Mouse (Mus musculus): ENCODE results near the gene Slc6a6. TPM values are rescaled to one million over a fixed set of nuclear protein-coding genes. Genes with fewer than 3 reads are reported as not detected.

Slc6a6 gene
- polyA plus RNA-seq, 1 experiment from 2014 or later = 36.1 TPM

GRCm38 (mm10) chr6:91699482-91700200 is 15.8 kb downstream of the Slc6a6 start:
- ATAC-seq (ENCODE audit: insufficient number of reproducible peaks, low FRiP score, low TSS enrichment, low read depth) = no peak
- peaks cover 9% of the 10 kb centered on the region for H3K36me3 ChIP-seq (ENCODE audit: control insufficient read depth, insufficient read depth, low read length)
- H3K4me3 ChIP-seq (ENCODE audit: low read depth, low read length) = no peak overlapping the region
- H3K9me3 ChIP-seq (ENCODE audit: control insufficient read depth, low read length) = no peaks in the 10 kb centered on the region
- H3K9ac ChIP-seq (ENCODE audit: low read length) = no peak overlapping the region
- no peak overlapping the region for H3K27ac ChIP-seq (replicated peaks; ENCODE audit: low read depth, low read length)
- no peaks in the 10 kb centered on the region for H3K4me1 ChIP-seq (ENCODE audit: control insufficient read depth, insufficient read depth, low read length)
- WGBS = 91% methylated on average over 4 of the region's 4 CpGs
- no peak for DNase-seq (ENCODE audit: low spot score)
- H3K27me3 ChIP-seq (ENCODE audit: control insufficient read depth, insufficient read depth, low read length) = no peaks in the 10 kb centered on the region
- H3K4me2 ChIP-seq (ENCODE audit: low read depth, severe bottlenecking) = no peak overlapping the region

- H3K9ac ChIP-seq (ENCODE audit: low read length) = no peak overlapping the region
- 93% methylated on average over 11 of the region's 11 CpGs for WGBS
- no peak for DNase-seq (ENCODE audit: low spot score)
- H3K4me2 ChIP-seq (ENCODE audit: low read depth, severe bottlenecking) = no peak overlapping the region
- peaks cover under 1% of the 10 kb centered on the region; the same call in 1 of the 2 replicates for H3K4me1 ChIP-seq (ENCODE audit: control insufficient read depth, insufficient read depth, low read length)
- H3K4me3 ChIP-seq (ENCODE audit: low read depth, low read length) = no peak overlapping the region
- no peaks in the 10 kb centered on the region for H3K9me3 ChIP-seq (ENCODE audit: control insufficient read depth, low read length)
- H3K36me3 ChIP-seq (ENCODE audit: control insufficient read depth, insufficient read depth, low read length) = peaks cover 9% of the 10 kb centered on the region
- ATAC-seq (ENCODE audit: insufficient number of reproducible peaks, low FRiP score, low TSS enrichment, low read depth) = no peak
- H3K27me3 ChIP-seq (ENCODE audit: control insufficient read depth, insufficient read depth, low read length) = no peaks in the 10 kb centered on the region
- no peak overlapping the region for H3K27ac ChIP-seq (replicated peaks; ENCODE audit: low read depth, low read length)
Measured at GRCm38 (mm10) chr6:91700823-91701621, 17.2 kb downstream of the Slc6a6 start.

- ATAC-seq (ENCODE audit: insufficient number of reproducible peaks, low FRiP score, low TSS enrichment, low read depth) (no peak), DNase-seq (ENCODE audit: low spot score) (no peak)
- peaks cover 9% of the 10 kb centered on the region for H3K36me3 ChIP-seq (ENCODE audit: control insufficient read depth, insufficient read depth, low read length)
- H3K4me2 ChIP-seq (ENCODE audit: low read depth, severe bottlenecking) = no peak overlapping the region
- H3K9me3 ChIP-seq (ENCODE audit: control insufficient read depth, low read length) = no peaks in the 10 kb centered on the region
- WGBS = 85% methylated on average over 2 of the region's 2 CpGs
- no peak overlapping the region for H3K4me3 ChIP-seq (ENCODE audit: low read depth, low read length)
- peaks cover 4% of the 10 kb centered on the region; the same call in 1 of the 2 replicates for H3K4me1 ChIP-seq (ENCODE audit: control insufficient read depth, insufficient read depth, low read length)
- no peak overlapping the region for H3K9ac ChIP-seq (ENCODE audit: low read length)
- H3K27me3 ChIP-seq (ENCODE audit: control insufficient read depth, insufficient read depth, low read length) = no peaks in the 10 kb centered on the region
- no peak overlapping the region for H3K27ac ChIP-seq (replicated peaks; ENCODE audit: low read depth, low read length)
Measured at GRCm38 (mm10) chr6:91703459-91703858, 19.6 kb downstream of the Slc6a6 start.

- ATAC-seq (ENCODE audit: insufficient number of reproducible peaks, low FRiP score, low TSS enrichment, low read depth) = no peak
- peaks cover 6% of the 10 kb centered on the region for H3K36me3 ChIP-seq (ENCODE audit: control insufficient read depth, insufficient read depth, low read length)
- no peak overlapping the region for H3K9ac ChIP-seq (ENCODE audit: low read length)
- H3K4me3 ChIP-seq (ENCODE audit: low read depth, low read length) = no peak overlapping the region
- WGBS = 91% methylated on average over 1 of the region's 1 CpGs
- no peaks in the 10 kb centered on the region for H3K27me3 ChIP-seq (ENCODE audit: control insufficient read depth, insufficient read depth, low read length)
- H3K4me2 ChIP-seq (ENCODE audit: low read depth, severe bottlenecking) = no peak overlapping the region
- DNase-seq (ENCODE audit: low spot score) = no peak
- peaks cover 4% of the 10 kb centered on the region; the same call in 1 of the 2 replicates for H3K4me1 ChIP-seq (ENCODE audit: control insufficient read depth, insufficient read depth, low read length)
- H3K27ac ChIP-seq (replicated peaks; ENCODE audit: low read depth, low read length) = no peak overlapping the region
- H3K9me3 ChIP-seq (ENCODE audit: control insufficient read depth, low read length) = no peaks in the 10 kb centered on the region
Measured at GRCm38 (mm10) chr6:91704446-91704845, 20.6 kb downstream of the Slc6a6 start.

- H3K9me3 ChIP-seq (ENCODE audit: control insufficient read depth, low read length) = no peaks in the 10 kb centered on the region
- no peaks in the 10 kb centered on the region for H3K27me3 ChIP-seq (ENCODE audit: control insufficient read depth, insufficient read depth, low read length)
- no peak for DNase-seq (ENCODE audit: low spot score)
- H3K36me3 ChIP-seq (ENCODE audit: control insufficient read depth, insufficient read depth, low read length) = peaks cover 6% of the 10 kb centered on the region
- WGBS = 70% methylated on average over 4 of the region's 4 CpGs
- no peak overlapping the region for H3K4me2 ChIP-seq (ENCODE audit: low read depth, severe bottlenecking)
- ATAC-seq (ENCODE audit: insufficient number of reproducible peaks, low FRiP score, low TSS enrichment, low read depth) = no peak
- H3K9ac ChIP-seq (ENCODE audit: low read length) = no peak overlapping the region
- H3K27ac ChIP-seq (replicated peaks; ENCODE audit: low read depth, low read length) = no peak overlapping the region
- peaks cover 4% of the 10 kb centered on the region; the same call in 1 of the 2 replicates for H3K4me1 ChIP-seq (ENCODE audit: control insufficient read depth, insufficient read depth, low read length)
- H3K4me3 ChIP-seq (ENCODE audit: low read depth, low read length) = no peak overlapping the region
Measured at GRCm38 (mm10) chr6:91705651-91706050, 21.8 kb downstream of the Slc6a6 start.

- Histone ChIP-seq H3K9ac (ENCODE audit: low read length) (no peak overlapping the region), H3K27me3 (ENCODE audit: control insufficient read depth, insufficient read depth, low read length) (no peaks in the 10 kb centered on the region), H3K4me2 (ENCODE audit: low read depth, severe bottlenecking) (no peak overlapping the region), H3K36me3 (ENCODE audit: control insufficient read depth, insufficient read depth, low read length) (peaks cover 4% of the 10 kb centered on the region; the same call in 1 of the 2 replicates), H3K27ac (replicated peaks; ENCODE audit: low read depth, low read length) (no peak overlapping the region), H3K9me3 (ENCODE audit: control insufficient read depth, low read length) (no peaks in the 10 kb centered on the region), H3K4me1 (ENCODE audit: control insufficient read depth, insufficient read depth, low read length) (peaks cover 4% of the 10 kb centered on the region; the same call in 1 of the 2 replicates), H3K4me3 (ENCODE audit: low read depth, low read length) (no peak overlapping the region)
- no peak for DNase-seq (ENCODE audit: low spot score)
- 52% methylated on average over 13 of the region's 13 CpGs for WGBS
- ATAC-seq (ENCODE audit: insufficient number of reproducible peaks, low FRiP score, low TSS enrichment, low read depth) = peak; percentile 45; the same call in 1 of the 2 replicates
Measured at GRCm38 (mm10) chr6:91706072-91706776, 22.4 kb downstream of the Slc6a6 start.

GRCm38 (mm10) chr6:91707276-91707885 is 23.5 kb downstream of the Slc6a6 start:
- Histone ChIP-seq H3K4me3 (ENCODE audit: low read depth, low read length) (no peak overlapping the region), H3K9ac (ENCODE audit: low read length) (no peak overlapping the region), H3K9me3 (ENCODE audit: control insufficient read depth, low read length) (no peaks in the 10 kb centered on the region), H3K4me1 (ENCODE audit: control insufficient read depth, insufficient read depth, low read length) (peaks cover 9% of the 10 kb centered on the region), H3K36me3 (ENCODE audit: control insufficient read depth, insufficient read depth, low read length) (no peaks in the 10 kb centered on the region; the same call in 1 of the 2 replicates), H3K27me3 (ENCODE audit: control insufficient read depth, insufficient read depth, low read length) (no peaks in the 10 kb centered on the region), H3K4me2 (ENCODE audit: low read depth, severe bottlenecking) (no peak overlapping the region), H3K27ac (replicated peaks; ENCODE audit: low read depth, low read length) (no peak overlapping the region)
- 88% methylated on average over 8 of the region's 8 CpGs for WGBS
- ATAC-seq (ENCODE audit: insufficient number of reproducible peaks, low FRiP score, low TSS enrichment, low read depth) (no peak), DNase-seq (ENCODE audit: low spot score) (no peak)
